Mouse (Mus musculus): ENCODE results near the gene C530008M17Rik. TPM values are rescaled to one million over a fixed set of nuclear protein-coding genes. Genes with fewer than 3 reads are reported as not detected.

C530008M17Rik gene
- polyA plus RNA-seq, 1 experiment = 0.31 TPM

- no peaks in the 10 kb centered on the region for H3K36me3 ChIP-seq (ENCODE audit: control insufficient read depth, insufficient read depth, low read length)
- WGBS = 20% methylated on average over 16 of the region's 16 CpGs
- no peak overlapping the region for H3K27ac ChIP-seq (ENCODE audit: insufficient read depth, low read depth, low read length)
- H3K4me1 ChIP-seq (ENCODE audit: control insufficient read depth, insufficient read depth, low read length) = no peaks in the 10 kb centered on the region
- TF ChIP-seq CTCF (conservative IDR thresholded peaks at IDR 0.05; ENCODE audit: insufficient read depth, insufficient read length, low read depth, low read length) (no peak), POLR2A (IDR thresholded peaks at IDR 0.05; ENCODE audit: low read depth, low read length) (no peak)
- peak overlapping the region; percentile 32 for H3K4me3 ChIP-seq (ENCODE audit: insufficient read depth, low read depth, low read length)
- no peaks in the 10 kb centered on the region for H3K27me3 ChIP-seq (replicated peaks; ENCODE audit: control insufficient read depth, insufficient read depth, low read length)
- peak; percentile 46 for DNase-seq
Observed at GRCm38 (mm10) chr5:76868693-76869286, 212.5 kb downstream of the C530008M17Rik start.

- 43% methylated on average over 6 of the region's 6 CpGs for WGBS
- DNase-seq = no peak
- no peak for TF ChIP-seq POLR2A (IDR thresholded peaks at IDR 0.05; ENCODE audit: low read depth, low read length)
- TF ChIP-seq CTCF (conservative IDR thresholded peaks at IDR 0.05; ENCODE audit: insufficient read depth, insufficient read length, low read depth, low read length) = no peak
- H3K27me3 ChIP-seq (replicated peaks; ENCODE audit: control insufficient read depth, insufficient read depth, low read length) = no peaks in the 10 kb centered on the region
- no peaks in the 10 kb centered on the region for H3K4me1 ChIP-seq (ENCODE audit: control insufficient read depth, insufficient read depth, low read length)
- H3K4me3 ChIP-seq (ENCODE audit: insufficient read depth, low read depth, low read length) = peak overlapping the region; percentile 32; the same call in 1 of the 2 replicates
- no peaks in the 10 kb centered on the region for H3K36me3 ChIP-seq (ENCODE audit: control insufficient read depth, insufficient read depth, low read length)
- H3K27ac ChIP-seq (ENCODE audit: insufficient read depth, low read depth, low read length) = no peak overlapping the region
Observed at GRCm38 (mm10) chr5:76869553-76869952, 213.2 kb downstream of the C530008M17Rik start.

GRCm38 (mm10) chr5:76876106-76876758, 219.9 kb downstream of the C530008M17Rik start:
- Histone ChIP-seq H3K27ac (ENCODE audit: insufficient read depth, low read depth, low read length) (no peak overlapping the region), H3K27me3 (replicated peaks; ENCODE audit: control insufficient read depth, insufficient read depth, low read length) (no peaks in the 10 kb centered on the region), H3K36me3 (ENCODE audit: control insufficient read depth, insufficient read depth, low read length) (no peaks in the 10 kb centered on the region), H3K4me1 (ENCODE audit: control insufficient read depth, insufficient read depth, low read length) (no peaks in the 10 kb centered on the region), H3K4me3 (ENCODE audit: insufficient read depth, low read depth, low read length) (no peak overlapping the region)
- WGBS = 83% methylated on average over 25 of the region's 25 CpGs
- no peak for DNase-seq
- TF ChIP-seq CTCF (conservative IDR thresholded peaks at IDR 0.05; ENCODE audit: insufficient read depth, insufficient read length, low read depth, low read length) (no peak), POLR2A (IDR thresholded peaks at IDR 0.05; ENCODE audit: low read depth, low read length) (no peak)

- DNase-seq = no peak
- H3K36me3 ChIP-seq (ENCODE audit: control insufficient read depth, insufficient read depth, low read length) = peaks cover 2% of the 10 kb centered on the region
- no peaks in the 10 kb centered on the region for H3K4me1 ChIP-seq (ENCODE audit: control insufficient read depth, insufficient read depth, low read length)
- TF ChIP-seq CTCF (conservative IDR thresholded peaks at IDR 0.05; ENCODE audit: insufficient read depth, insufficient read length, low read depth, low read length) (no peak), POLR2A (IDR thresholded peaks at IDR 0.05; ENCODE audit: low read depth, low read length) (no peak)
- WGBS = 75% methylated on average over 1 of the region's 1 CpGs
- no peak overlapping the region for H3K27ac ChIP-seq (ENCODE audit: insufficient read depth, low read depth, low read length)
- no peak overlapping the region for H3K4me3 ChIP-seq (ENCODE audit: insufficient read depth, low read depth, low read length)
- H3K27me3 ChIP-seq (replicated peaks; ENCODE audit: control insufficient read depth, insufficient read depth, low read length) = no peaks in the 10 kb centered on the region
Observed at GRCm38 (mm10) chr5:76884107-76884506, 227.8 kb downstream of the C530008M17Rik start.

- Histone ChIP-seq H3K4me1 (ENCODE audit: control insufficient read depth, insufficient read depth, low read length) (no peaks in the 10 kb centered on the region), H3K27ac (ENCODE audit: insufficient read depth, low read depth, low read length) (no peak overlapping the region), H3K27me3 (replicated peaks; ENCODE audit: control insufficient read depth, insufficient read depth, low read length) (no peaks in the 10 kb centered on the region), H3K36me3 (ENCODE audit: control insufficient read depth, insufficient read depth, low read length) (peaks cover 2% of the 10 kb centered on the region), H3K4me3 (ENCODE audit: insufficient read depth, low read depth, low read length) (no peak overlapping the region)
- DNase-seq = no peak
- TF ChIP-seq POLR2A (IDR thresholded peaks at IDR 0.05; ENCODE audit: low read depth, low read length) (no peak), CTCF (conservative IDR thresholded peaks at IDR 0.05; ENCODE audit: insufficient read depth, insufficient read length, low read depth, low read length) (no peak)
- 92% methylated on average over 2 of the region's 2 CpGs for WGBS
Observed at GRCm38 (mm10) chr5:76887011-76887410, 230.7 kb downstream of the C530008M17Rik start.

GRCm38 (mm10) chr5:76892608-76893007, 236.3 kb downstream of the C530008M17Rik start:
- TF ChIP-seq CTCF (conservative IDR thresholded peaks at IDR 0.05; ENCODE audit: insufficient read depth, insufficient read length, low read depth, low read length) (no peak), POLR2A (IDR thresholded peaks at IDR 0.05; ENCODE audit: low read depth, low read length) (no peak)
- Histone ChIP-seq H3K4me1 (ENCODE audit: control insufficient read depth, insufficient read depth, low read length) (no peaks in the 10 kb centered on the region), H3K4me3 (ENCODE audit: insufficient read depth, low read depth, low read length) (no peak overlapping the region), H3K27me3 (replicated peaks; ENCODE audit: control insufficient read depth, insufficient read depth, low read length) (no peaks in the 10 kb centered on the region), H3K27ac (ENCODE audit: insufficient read depth, low read depth, low read length) (no peak overlapping the region), H3K36me3 (ENCODE audit: control insufficient read depth, insufficient read depth, low read length) (no peaks in the 10 kb centered on the region; the same call in 1 of the 2 replicates)
- WGBS = 73% methylated on average over 2 of the region's 2 CpGs
- DNase-seq = no peak

- Histone ChIP-seq H3K27me3 (replicated peaks; ENCODE audit: control insufficient read depth, insufficient read depth, low read length) (no peaks in the 10 kb centered on the region), H3K4me1 (ENCODE audit: control insufficient read depth, insufficient read depth, low read length) (no peaks in the 10 kb centered on the region), H3K27ac (ENCODE audit: insufficient read depth, low read depth, low read length) (no peak overlapping the region), H3K4me3 (ENCODE audit: insufficient read depth, low read depth, low read length) (no peak overlapping the region), H3K36me3 (ENCODE audit: control insufficient read depth, insufficient read depth, low read length) (no peaks in the 10 kb centered on the region; the same call in 1 of the 2 replicates)
- no peak for TF ChIP-seq CTCF (conservative IDR thresholded peaks at IDR 0.05; ENCODE audit: insufficient read depth, insufficient read length, low read depth, low read length)
- no peak for TF ChIP-seq POLR2A (IDR thresholded peaks at IDR 0.05; ENCODE audit: low read depth, low read length)
- WGBS = 81% methylated on average over 2 of the region's 2 CpGs
- no peak for DNase-seq
Observed at GRCm38 (mm10) chr5:76893084-76893483, 236.8 kb downstream of the C530008M17Rik start.
